Mouse (Mus musculus) layer of hippocampus, postnatal 14 days (tissue): Measurements from ENCODE around the gene Celf5. TPM values are rescaled to one million over a fixed set of nuclear protein-coding genes. Genes with fewer than 3 reads are reported as not detected.
A peak's percentile ranks its signal among the peaks of the same experiment; 100 is the strongest.

Source experiments
- DNase-seq, 2 experiments: peaks; one replicate each; pipeline ENCODE4 v3.0.0; 2021 to 2022; ENCODE audit warnings: low spot score in 2 of 2, mixed read lengths in 1 of 2
- total RNA-seq, 2 experiments: library from RNA; stranded (reverse); gene quantifications; 2 replicates each; pipeline ENCODE4 v1.2.3; 2021

The Celf5 gene
- total RNA-seq, 2 experiments from 2014 or later = 266 to 272 TPM

GRCm38 (mm10) chr10:81430141-81430830, 52.2 kb downstream of the Celf5 start:
- peak in 1 of 2 experiments; percentile 76 for DNase-seq

- peak in 1 of 2 experiments; percentile 53 for DNase-seq
These were observed 52.9 kb downstream of the Celf5 start for GRCm38 (mm10) chr10:81429605-81430061.

- DNase-seq = peak in 1 of 2 experiments; percentile 7
These were observed 53.4 kb downstream of the Celf5 start for GRCm38 (mm10) chr10:81429092-81429491.

- DNase-seq = peak in 1 of 2 experiments; percentile 2
These were observed 54.0 kb downstream of the Celf5 start for GRCm38 (mm10) chr10:81428507-81428870.

GRCm38 (mm10) chr10:81427804-81428506, 54.6 kb downstream of the Celf5 start:
- peak in 1 of 2 experiments; percentile 1 for DNase-seq

- peak in 1 of 2 experiments; percentile 2 for DNase-seq
These were observed 55.2 kb downstream of the Celf5 start for GRCm38 (mm10) chr10:81427327-81427726.

- peak in 1 of 2 experiments; percentile 16 for DNase-seq
These were observed 55.6 kb downstream of the Celf5 start for GRCm38 (mm10) chr10:81426897-81427296.

GRCm38 (mm10) chr10:81426081-81426671, 56.3 kb downstream of the Celf5 start:
- peak in 1 of 2 experiments; percentile 16 for DNase-seq

- peak in 1 of 2 experiments; percentile 9 for DNase-seq
These were observed 57.2 kb downstream of the Celf5 start for GRCm38 (mm10) chr10:81425236-81425850.

- DNase-seq = peak in 1 of 2 experiments; percentile 35
These were observed 58.1 kb downstream of the Celf5 start for GRCm38 (mm10) chr10:81424246-81425051.

GRCm38 (mm10) chr10:81423476-81424245, 58.8 kb downstream of the Celf5 start:
- peak in 1 of 2 experiments; percentile 1 for DNase-seq

GRCm38 (mm10) chr10:81422661-81423217, 59.8 kb downstream of the Celf5 start:
- DNase-seq = no peak

- DNase-seq = no peak
These were observed 60.3 kb downstream of the Celf5 start for GRCm38 (mm10) chr10:81422191-81422590.

GRCm38 (mm10) chr10:81421797-81422100, 60.8 kb downstream of the Celf5 start:
- DNase-seq = peak in 1 of 2 experiments; percentile 1

- no peak for DNase-seq
These were observed 61.3 kb downstream of the Celf5 start for GRCm38 (mm10) chr10:81421041-81421796.

- peak in 1 of 2 experiments; percentile 5 for DNase-seq
These were observed 62.2 kb downstream of the Celf5 start for GRCm38 (mm10) chr10:81420191-81420767.

- no peak for DNase-seq
These were observed 63.2 kb downstream of the Celf5 start for GRCm38 (mm10) chr10:81419111-81419928.
